Mouse (Mus musculus) bone marrow, adult 2 months (tissue): ENCODE results near the gene Reck. TPM values are rescaled to one million over a fixed set of nuclear protein-coding genes. Genes with fewer than 3 reads are reported as not detected.

ENCODE experiments used
- H3K27ac ChIP-seq: fragments of 200-500 bp; 2 replicates; pipeline ENCODE4 v1.5.1; 2012; ENCODE audit warnings: low read depth, mild to moderate bottlenecking, control low read depth, inconsistent platforms, low read length; ENCODE audit not compliant: control insufficient read depth, poor library complexity, insufficient read depth
- H3K4me1 ChIP-seq: fragments of 200-500 bp; 2 replicates; pipeline ENCODE4 v1.6.1; 2011; ENCODE audit warnings: low read length; ENCODE audit not compliant: control insufficient read depth, insufficient read depth
- H3K4me3 ChIP-seq: fragments of 200-500 bp; replicated peaks from 2 replicates; pipeline ENCODE3; 2011; ENCODE audit warnings: mild to moderate bottlenecking, low read depth, low read length, control low read depth; ENCODE audit not compliant: control insufficient read depth
- CTCF ChIP-seq: fragments of 200-500 bp; IDR thresholded peaks from 2 replicates; pipeline ENCODE4 v1.5.1; 2011; ENCODE audit warnings: low read length, control low read depth; ENCODE audit not compliant: control insufficient read depth, insufficient read depth
- POLR2A ChIP-seq: fragments of 200-500 bp; IDR thresholded peaks from 2 replicates; pipeline ENCODE4 v1.6.1; 2011; ENCODE audit warnings: low read depth, mild to moderate bottlenecking, control low read depth, low read length, borderline replicate concordance; ENCODE audit not compliant: control insufficient read depth
- WGBS: fragments of 180-500 bp; shearing (Covaris S2); methylation state at CpG from one replicate; pipeline ENCODE4 v1.1.7; 2018; 5-methylcytosine and 5-hydroxymethylcytosine counted together
- polyA plus RNA-seq: library from polyadenylated mRNA; stranded (reverse); fragments of >200 nt; gene quantifications from 2 replicates; pipeline ENCODE4 v1.2.4, GENCODE M21; 2011; ENCODE audit warnings: low replicate concordance; ENCODE audit not compliant: missing spikeins, insufficient read depth, insufficient read length

The Reck gene
- polyA plus RNA-seq, 1 experiment = 2.9 TPM

GRCm38 (mm10) chr4:43947571-43947970 is 72.2 kb downstream of the Reck start:
- Histone ChIP-seq H3K27ac (no peak overlapping the region), H3K4me3 (no peak overlapping the region), H3K4me1 (no peaks in the 10 kb centered on the region)
- TF ChIP-seq POLR2A (no peak), CTCF (no peak)
- WGBS = 93% methylated on average over 2 of the region's 2 CpGs

- WGBS = under 1% methylated on average over 45 of the region's 45 CpGs
- H3K4me3 ChIP-seq = peak within 1 kb of the TSS; percentile 84
- peaks cover 3% of the 10 kb centered on the region; the same call in 1 of the 2 replicates for H3K4me1 ChIP-seq
- peak within 1 kb of the TSS; percentile 73 for H3K27ac ChIP-seq
- TF ChIP-seq POLR2A (no peak), CTCF (peak; percentile 80)
Measured at GRCm38 (mm10) chr4:43957292-43957845, 82.0 kb downstream of the Reck start, which contains the start of gene Glipr2. Gene Glipr2 (plus strand): TSS chr4:43957401.

- Histone ChIP-seq H3K4me3 (peak overlapping the region; percentile 84), H3K4me1 (peaks cover 3% of the 10 kb centered on the region; the same call in 1 of the 2 replicates), H3K27ac (peak overlapping the region; percentile 73)
- TF ChIP-seq POLR2A = peak; percentile 43; the same call in 1 of the 2 replicates
- TF ChIP-seq CTCF = no peak
- under 1% methylated on average over 26 of the region's 26 CpGs for WGBS
Measured at GRCm38 (mm10) chr4:43957846-43958461, 82.6 kb downstream of the Reck start.

GRCm38 (mm10) chr4:43959523-43960179 is 84.3 kb downstream of the Reck start:
- TF ChIP-seq CTCF = no peak
- TF ChIP-seq POLR2A = no peak
- Histone ChIP-seq H3K27ac (peak overlapping the region; percentile 73), H3K4me3 (peak overlapping the region; percentile 53), H3K4me1 (peaks cover 6% of the 10 kb centered on the region)
- WGBS = 9% methylated on average over 9 of the region's 9 CpGs

GRCm38 (mm10) chr4:43960207-43960606 is 84.9 kb downstream of the Reck start:
- TF ChIP-seq CTCF (no peak), POLR2A (no peak)
- H3K4me1 ChIP-seq = peaks cover 9% of the 10 kb centered on the region
- WGBS = 5% methylated on average over 6 of the region's 6 CpGs
- H3K27ac ChIP-seq = peak overlapping the region; percentile 73
- H3K4me3 ChIP-seq = peak overlapping the region; percentile 53

- Histone ChIP-seq H3K4me3 (no peak overlapping the region), H3K27ac (peak overlapping the region; percentile 81), H3K4me1 (peaks cover 17% of the 10 kb centered on the region)
- no peak for TF ChIP-seq CTCF
- 0 out of 2 replicates have a peak, but pooled peaks have one; percentile 10 for TF ChIP-seq POLR2A
- 13% methylated on average over 2 of the region's 2 CpGs for WGBS
Measured at GRCm38 (mm10) chr4:43964326-43964833, 89.0 kb downstream of the Reck start.

- 44% methylated on average over 4 of the region's 4 CpGs for WGBS
- TF ChIP-seq CTCF (no peak), POLR2A (no peak)
- peak overlapping the region; percentile 87 for H3K27ac ChIP-seq
- peaks cover 17% of the 10 kb centered on the region for H3K4me1 ChIP-seq
- H3K4me3 ChIP-seq = no peak overlapping the region
Measured at GRCm38 (mm10) chr4:43964951-43965684, 89.8 kb downstream of the Reck start.

- Histone ChIP-seq H3K27ac (peak overlapping the region; percentile 87), H3K4me3 (no peak overlapping the region), H3K4me1 (peaks cover 20% of the 10 kb centered on the region)
- TF ChIP-seq POLR2A (no peak), CTCF (no peak)
- WGBS = 40% methylated on average over 7 of the region's 7 CpGs
Measured at GRCm38 (mm10) chr4:43965856-43966535, 90.7 kb downstream of the Reck start.
